Mouse (Mus musculus) layer of hippocampus, adult 9-10 months (tissue): Measurements from ENCODE around the gene Defb23.
A peak's percentile ranks its signal among the peaks of the same experiment; 100 is the strongest.
"Not testable (repeated sequence)": the region's sequence is repeated elsewhere in the genome, so short reads cannot be mapped to it uniquely, and the experiment has no call there.

Experiments
- DNase-seq: peaks from one replicate; pipeline ENCODE4 v3.0.0; 2022; ENCODE audit warnings: low spot score

The Defb23 gene

DNA sequence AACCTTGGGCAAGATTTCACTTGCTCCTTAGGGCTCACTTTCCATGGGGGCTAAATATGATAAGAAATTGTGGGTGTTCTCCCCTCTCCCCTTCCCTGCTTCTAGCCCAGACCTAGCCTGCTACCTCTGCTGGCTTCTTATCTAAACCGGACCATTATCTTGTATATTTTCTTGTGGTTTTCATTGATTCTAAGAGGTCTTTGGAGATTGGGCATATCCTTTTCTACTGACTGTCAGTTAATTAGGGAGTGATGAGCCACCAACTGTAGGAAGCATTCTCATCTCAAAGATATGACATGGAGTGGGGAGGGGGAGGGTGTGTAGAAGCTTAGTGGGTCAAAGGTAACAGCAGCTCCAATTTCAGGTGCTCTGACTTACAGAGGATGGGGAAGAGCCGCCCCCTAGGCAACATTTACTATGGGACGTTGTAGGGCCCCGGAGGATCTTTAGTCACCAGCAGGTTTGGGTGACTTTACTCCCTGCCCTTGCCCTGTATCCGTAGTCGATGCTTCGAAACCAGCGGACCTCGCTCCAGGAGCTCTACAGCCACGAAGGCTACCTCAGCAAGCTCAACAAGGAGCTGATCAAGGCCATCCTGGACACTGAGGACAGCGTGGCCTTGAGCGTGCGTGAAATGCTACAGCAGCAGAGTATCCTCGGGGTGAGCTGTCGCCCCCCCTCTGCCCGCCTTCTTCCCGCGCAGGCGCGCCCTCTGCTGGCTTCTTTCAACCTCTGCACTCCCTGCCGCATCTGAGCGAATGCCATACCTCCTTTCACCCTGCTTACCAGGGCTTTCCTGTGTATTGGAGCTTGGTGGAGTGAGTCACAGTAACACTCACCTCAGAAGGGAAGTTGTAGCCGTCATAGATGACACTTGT, 27.2 kb downstream of the Defb23 start:
- DNase-seq, result peak; percentile 66

DNA sequence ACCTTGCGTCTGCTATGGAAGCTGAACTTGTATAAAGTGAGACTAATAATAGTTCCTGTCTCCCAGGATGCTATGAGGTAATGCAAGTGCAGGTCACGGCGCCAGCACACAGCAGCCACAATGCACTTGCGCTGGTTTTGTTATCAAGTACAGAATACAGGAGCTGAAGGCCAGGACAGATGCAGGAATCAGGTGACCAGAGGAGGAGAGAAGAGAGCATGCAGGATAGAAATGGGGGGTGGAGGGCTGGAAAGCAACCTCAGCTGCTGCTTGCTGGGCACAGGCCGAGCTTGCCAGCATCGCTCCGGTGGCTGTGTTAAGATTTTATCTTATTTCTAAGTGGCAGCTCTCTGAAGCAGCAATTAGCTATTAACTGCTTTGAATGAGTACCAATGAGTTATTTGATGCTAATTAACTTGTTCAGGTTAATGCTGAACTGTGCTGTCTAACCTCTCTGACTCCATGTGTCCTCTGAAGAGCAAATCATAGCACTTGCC, 28.0 kb downstream of the Defb23 start:
- no peak for DNase-seq

DNA sequence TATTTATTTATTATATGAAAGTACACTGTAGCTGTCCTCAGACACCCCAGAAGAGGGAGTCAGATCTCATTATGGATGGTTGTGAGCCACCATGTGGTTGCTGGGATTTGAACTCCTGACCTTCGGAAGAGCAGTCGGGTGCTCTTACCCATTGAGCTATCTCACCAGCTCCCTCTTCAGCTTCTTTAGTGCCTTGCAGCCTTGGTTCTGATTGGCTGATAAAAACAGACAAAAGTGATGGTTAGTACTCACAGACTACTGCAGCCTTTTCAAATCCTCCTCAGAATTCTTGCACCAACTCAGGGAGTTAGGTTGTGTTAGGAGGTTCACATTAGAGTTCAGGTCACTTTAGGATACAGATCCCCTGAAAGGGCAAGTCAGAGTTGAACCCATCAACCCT, 35.9 kb downstream of the Defb23 start:
- not testable (repeated sequence) for DNase-seq

DNA sequence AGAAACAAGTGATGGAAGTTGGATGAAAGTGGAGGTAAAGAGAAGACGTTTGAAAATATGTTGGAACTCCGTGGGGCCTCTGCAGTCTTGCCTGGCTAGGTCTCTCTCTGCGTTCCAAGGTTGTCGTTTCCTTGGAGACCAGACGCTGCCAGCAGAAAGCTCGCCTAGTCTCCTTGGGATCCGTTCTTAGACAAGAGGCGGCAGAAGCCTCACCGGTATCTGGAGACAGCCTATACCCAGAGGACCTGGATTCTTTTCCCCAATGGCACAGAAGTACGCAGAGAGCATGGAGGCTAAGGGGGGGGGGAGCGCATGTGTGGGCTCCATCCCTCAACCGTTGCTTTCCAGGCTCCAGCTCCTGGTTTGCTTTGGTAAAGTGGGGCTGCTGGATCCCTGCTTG, 36.9 kb downstream of the Defb23 start:
- DNase-seq, result no peak

DNA sequence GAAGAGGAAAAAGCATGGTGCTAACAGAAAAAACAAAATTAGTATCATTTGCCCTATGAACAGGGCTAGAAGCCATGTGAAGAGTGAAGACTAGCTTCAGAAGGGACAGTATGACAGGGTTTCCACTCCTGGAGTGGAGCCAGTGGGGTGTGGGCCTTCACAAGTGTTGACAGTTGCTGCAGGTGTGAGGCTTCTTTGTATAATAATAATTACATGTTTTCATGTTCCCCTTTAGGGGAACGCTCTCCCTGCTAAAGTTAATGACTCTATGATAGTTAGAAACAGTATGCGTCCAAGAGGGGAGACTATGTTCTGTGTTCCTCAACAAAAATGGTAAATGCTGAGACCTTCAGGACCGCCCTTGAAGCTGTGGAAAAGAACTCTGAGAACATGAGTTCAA, 48.6 kb downstream of the Defb23 start:
- DNase-seq, result no peak

DNA sequence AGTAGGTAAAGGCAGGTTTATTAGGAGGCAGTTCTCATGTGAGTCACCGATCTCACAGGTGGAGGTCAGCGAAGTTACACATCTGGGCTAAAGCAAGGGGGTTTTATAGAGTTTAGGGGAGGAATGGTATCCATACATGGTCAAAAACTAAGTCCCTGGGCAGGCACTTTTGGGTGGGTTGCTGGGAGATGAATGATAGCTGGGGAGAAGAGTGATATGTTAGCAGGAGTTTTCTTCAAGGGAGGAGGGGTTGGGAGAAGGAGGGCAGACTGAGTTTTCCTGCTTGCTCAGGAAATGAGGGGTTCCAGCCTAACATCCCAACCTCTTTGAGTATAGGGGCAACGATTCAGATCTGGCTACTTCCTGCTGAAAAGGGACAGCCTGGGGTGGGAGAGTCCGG, 49.1 kb downstream of the Defb23 start, which contains the start of gene 6820408C15Rik:
Gene 6820408C15Rik, plus strand, starts transcription at position 301 of the 400 bp plus-strand sequence.
- no peak for DNase-seq

DNA sequence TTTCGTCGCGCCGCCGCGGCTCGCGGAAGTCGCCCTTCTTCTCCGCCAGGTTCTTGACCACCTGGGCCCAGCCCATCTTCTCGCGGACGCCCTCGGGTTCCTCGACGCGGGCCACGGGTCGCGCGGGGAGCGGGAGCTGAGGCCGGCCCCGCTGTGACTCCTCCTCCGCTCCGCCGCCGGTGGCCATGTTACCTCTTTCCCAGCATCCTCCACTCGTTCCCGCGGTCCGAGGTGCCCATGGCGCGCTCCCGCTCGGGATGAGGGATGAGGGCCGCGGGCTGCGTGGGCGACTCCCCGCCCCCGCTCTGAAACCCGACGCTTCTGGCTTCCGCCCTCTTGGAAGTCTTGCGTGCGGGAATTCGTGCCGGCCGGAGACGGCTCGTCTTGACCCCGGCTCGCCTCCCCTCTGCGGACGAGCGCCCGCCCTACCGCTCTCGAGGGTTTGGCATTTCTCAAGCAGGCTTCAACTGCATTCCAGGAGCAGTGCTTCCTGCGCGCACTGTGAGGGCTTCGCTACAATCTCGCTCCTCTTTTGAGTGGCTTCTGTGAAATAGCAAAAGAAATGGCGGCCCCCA, 49.7 kb downstream of the Defb23 start, which contains the start of gene Zcchc3:
Gene Zcchc3, minus strand, starts transcription at position 437 of the 575 bp plus-strand sequence.
- peak; percentile 59 for DNase-seq

DNA sequence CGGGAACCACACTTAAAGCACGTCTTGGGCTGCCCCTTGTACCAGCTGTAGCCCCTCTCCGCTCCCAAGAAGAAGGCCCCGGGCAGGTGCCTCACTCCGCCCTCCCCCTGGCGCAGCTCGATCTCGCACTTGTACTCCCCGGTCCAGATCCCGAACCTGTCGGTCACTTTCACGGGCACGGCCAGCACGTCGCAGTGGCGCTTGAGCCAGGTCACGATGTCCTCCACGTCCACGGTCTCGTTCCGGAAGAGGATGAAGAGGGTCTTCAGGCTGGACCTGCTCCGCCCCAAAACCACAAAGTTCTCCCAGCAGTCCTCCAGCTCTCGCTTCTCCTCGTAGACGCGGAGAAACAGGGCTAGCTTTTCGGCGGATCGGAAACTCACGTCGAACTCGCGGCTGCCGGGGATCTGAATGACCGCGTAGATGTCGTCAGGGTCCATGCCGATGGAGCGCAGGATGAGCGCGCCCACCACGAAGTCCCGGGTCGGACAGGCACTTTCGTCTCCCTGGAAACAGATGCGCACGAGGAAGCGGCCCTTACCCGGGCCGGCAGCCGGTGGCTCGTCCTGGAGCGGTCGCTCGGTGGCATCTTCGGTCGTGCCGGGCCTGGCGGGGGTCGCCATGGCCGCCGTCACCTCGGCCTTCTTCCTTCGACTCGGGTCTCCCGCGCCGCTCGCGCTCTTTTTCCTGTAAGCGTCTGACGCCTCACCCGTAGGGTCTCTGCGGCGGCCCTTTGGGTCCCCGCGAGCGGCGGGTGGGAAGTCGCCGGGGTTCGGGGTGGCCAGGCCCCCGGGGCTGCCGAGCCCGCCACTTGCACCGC, 50.4 kb downstream of the Defb23 start:
- no peak for DNase-seq

DNA sequence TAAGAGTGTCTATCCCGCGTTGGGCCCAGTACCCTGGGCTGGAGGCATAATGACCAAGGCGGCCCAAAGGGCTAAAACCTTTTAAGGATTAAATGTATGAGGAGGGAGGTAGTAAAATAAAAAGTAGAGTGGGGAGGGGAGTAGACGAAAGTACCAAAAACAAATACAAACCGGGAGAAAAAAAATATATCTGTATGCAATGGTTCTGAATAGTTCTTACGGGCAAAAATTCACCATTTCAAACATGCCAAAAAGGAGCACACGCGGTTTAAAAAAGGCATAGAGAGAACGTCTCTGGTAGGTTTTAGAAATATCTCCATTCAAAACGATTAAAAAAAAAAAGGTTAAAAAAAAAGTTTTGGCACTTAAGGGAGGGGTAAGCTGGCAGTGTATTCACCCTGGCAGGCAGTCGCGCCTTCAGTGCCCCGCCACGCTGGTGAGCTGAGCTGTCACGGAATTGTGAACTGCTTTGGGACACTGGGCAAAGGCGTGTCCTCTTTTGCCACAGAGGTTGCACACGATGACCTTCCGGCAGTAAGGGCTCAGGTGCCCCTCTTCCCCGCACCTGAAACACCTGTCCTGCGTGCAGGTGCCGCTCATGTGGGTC, 51.2 kb downstream of the Defb23 start:
- no peak for DNase-seq

DNA sequence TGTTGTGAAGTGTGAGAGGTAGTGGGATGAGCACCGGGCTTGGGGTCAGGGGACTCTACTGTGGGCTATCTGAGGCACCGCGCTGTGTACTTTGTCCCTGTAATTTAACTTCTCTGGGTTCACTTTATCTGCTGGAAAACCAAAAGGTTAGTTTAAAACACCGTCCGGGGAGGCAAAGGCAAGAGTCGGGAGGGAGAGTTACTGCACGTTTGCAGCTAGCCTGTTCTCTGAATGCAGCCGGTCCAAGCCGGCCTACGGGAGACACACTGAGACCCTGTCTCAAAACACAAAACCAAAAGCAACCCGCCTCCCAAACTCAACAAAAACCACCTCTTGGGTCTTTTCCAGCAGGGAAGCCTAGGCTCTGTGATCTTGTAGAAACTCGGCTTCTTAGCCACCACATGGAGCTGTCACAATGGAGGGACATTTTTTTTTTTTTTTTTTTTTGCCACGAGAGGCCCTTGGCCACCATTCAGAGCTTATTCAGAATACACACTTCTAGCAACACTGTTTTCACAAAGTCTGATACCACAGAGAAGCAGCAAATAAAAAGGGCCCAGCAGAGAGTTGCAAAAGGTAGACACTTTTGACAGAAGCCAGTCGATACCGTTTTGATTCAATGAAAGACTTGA, 51.8 kb downstream of the Defb23 start:
- DNase-seq, result no peak

DNA sequence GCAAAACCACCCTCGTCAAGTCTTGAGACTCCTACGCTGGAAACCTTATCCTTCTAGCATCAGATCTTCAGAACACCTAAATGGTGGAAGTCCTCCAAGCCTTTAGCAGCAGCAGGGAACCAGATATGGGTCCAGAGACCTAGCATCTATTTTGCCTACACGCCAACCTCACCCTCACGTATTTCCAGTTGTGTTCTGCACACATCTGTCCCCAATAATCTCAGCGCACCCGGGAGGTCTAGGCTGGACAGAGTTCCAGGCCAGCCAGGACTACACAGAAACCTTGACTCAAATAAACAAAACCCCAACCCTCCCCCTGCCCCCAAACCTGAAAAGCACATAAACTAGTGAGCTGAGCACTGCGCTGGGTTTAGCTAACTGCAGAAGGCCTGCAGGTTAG, 52.9 kb downstream of the Defb23 start:
- DNase-seq, result no peak

DNA sequence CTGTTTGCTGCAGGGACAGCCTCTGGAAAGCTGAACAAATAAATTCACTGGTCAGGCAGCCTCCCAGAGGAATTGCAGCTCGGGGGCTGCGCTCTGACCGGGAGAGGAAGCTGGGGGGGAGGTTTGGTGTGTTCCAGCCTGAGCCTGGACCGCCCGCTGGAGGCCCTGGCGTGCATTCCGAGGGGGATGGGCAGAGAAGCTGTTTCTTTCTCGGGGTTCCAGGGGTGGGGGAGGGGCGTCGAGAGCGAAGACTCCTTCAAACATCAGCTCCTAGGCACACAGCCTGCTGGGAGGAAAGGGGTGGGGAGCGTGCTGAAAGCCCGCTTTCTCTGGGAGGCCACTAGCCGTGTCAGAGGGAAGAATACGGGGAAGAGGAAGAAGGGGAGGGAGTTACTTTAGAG, 53.4 kb downstream of the Defb23 start:
- no peak for DNase-seq

DNA sequence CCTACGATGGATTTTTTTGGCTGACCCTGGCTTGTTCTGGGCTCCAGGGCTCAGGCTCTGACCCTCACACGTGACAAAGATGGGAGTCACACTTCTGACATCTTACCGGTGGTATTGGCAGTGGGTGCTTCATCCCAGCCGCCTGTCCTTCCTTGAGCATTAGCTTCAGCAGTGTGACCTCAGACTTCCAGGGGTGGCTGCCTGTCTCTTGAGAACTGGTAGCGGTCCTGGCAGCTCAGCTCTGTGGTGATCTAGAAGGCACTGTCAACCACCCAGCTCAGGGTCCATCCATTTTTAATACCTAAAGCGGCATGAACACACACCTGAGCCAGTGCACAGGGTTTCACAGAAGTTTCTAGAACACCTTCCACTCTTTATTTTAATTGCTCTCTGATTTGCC, 54.6 kb downstream of the Defb23 start:
- DNase-seq, result no peak
